Mouse (Mus musculus): ENCODE results near the gene Pdgfa. TPM values are rescaled to one million over a fixed set of nuclear protein-coding genes. Genes with fewer than 3 reads are reported as not detected.

Pdgfa gene
- polyA plus RNA-seq, 1 experiment from 2014 or later, result 69.5 TPM

DNA sequence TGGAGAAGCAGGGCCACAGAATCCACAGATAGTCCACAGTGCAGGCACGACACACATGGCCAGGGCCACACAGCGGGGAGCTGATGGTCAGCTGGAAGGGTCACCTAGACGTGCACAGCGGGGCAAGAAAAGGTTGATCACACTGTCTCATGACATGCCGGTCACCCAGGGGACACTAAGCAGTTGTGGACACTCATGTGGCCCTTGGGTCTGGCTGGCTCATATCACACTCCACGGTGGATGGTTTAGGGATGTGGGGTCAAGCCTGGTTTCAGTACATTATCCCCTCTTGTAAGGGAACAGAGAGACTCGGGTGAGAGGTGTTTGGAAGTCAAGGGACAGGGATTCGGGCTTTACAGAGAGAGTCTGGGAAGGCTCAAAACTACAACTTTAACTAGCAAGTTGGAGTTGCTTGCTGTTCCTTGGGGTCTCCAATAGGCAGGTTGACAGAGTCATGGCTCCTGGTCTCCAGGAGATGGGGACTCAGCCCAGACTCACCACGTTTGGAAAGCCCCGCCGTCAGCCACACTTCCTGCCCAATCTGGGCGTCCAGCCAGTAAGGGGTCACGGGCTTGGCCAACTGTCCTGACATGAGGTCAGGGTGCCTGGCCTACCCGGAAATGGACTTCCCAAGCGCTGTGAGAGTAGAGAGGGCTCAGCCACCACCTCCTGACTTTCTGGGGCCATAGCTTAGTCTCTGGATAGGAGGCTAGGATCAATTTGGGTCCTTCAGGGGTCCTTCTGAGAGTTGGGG is 20.4 kb upstream of the Pdgfa start:
- Histone ChIP-seq H3K4me2 (replicated peaks) (no peak overlapping the region), H3K4me3 (replicated peaks) (no peak overlapping the region), H3K9me3 (replicated peaks) (no peaks in the 10 kb centered on the region), H3K36me3 (0 out of 2 replicates have a peak, but pooled peaks cover 9% of the 10 kb centered on the region), H3K27ac (replicated peaks) (no peak overlapping the region), H3K4me1 (no peaks in the 10 kb centered on the region), H3K9ac (no peak overlapping the region), H3K27me3 (no peaks in the 10 kb centered on the region)
- 77% methylated on average over 15 of the region's 15 CpGs for WGBS
- no peak for ATAC-seq (ENCODE audit: insufficient number of reproducible peaks, low FRiP score, low TSS enrichment, low read depth)

DNA sequence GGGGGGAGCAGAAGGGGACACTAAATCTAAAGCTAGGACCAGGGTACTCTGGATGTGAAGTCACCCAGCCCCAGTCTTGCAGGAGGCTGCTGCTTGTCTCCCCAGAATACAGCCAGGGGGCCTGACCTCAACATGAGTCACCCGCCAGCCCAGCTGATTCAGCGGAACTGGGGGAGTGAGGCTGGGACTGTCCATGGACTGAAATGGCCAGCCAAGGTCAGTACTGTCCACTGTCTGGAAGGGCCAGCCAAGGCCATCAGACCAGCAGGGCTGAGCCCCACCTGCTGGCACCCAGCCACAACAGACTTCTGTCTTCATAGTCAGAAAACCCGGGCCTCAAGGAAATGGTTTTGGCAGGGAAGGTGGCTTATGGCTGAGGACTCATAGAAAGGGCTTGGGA is 17.9 kb upstream of the Pdgfa start:
- 61% methylated on average over 3 of the region's 3 CpGs for WGBS
- Histone ChIP-seq H3K27me3 (no peaks in the 10 kb centered on the region), H3K27ac (replicated peaks) (no peak overlapping the region), H3K9me3 (replicated peaks) (no peaks in the 10 kb centered on the region), H3K4me1 (no peaks in the 10 kb centered on the region), H3K9ac (no peak overlapping the region), H3K4me3 (replicated peaks) (no peak overlapping the region), H3K4me2 (replicated peaks) (no peak overlapping the region), H3K36me3 (0 out of 2 replicates have a peak, but pooled peaks cover 9% of the 10 kb centered on the region)
- ATAC-seq (ENCODE audit: insufficient number of reproducible peaks, low FRiP score, low TSS enrichment, low read depth), result no peak

DNA sequence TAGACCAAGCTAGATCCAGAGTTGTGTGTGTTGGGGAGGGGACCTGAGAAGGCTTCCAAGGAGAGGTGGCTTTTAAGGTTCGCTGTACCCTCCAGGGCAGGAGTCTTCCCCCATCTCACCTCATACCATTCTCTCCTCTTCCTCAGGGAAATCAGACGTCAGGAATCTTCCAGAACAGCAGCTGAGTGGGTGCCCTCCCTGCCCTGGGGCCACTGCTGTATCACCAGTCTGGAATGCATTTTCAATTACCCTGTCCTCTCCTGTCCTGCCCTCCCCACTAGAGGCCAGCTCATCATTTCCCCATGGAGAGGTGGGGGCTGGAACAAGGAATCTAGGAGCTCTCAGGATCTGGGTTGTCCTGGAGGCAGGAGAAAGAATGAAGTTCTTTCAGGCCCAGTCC is 13.5 kb upstream of the Pdgfa start:
- WGBS, result 38% methylated on average over 2 of the region's 2 CpGs
- no peak overlapping the region for H3K4me3 ChIP-seq (replicated peaks)
- H3K27me3 ChIP-seq, result no peaks in the 10 kb centered on the region

DNA sequence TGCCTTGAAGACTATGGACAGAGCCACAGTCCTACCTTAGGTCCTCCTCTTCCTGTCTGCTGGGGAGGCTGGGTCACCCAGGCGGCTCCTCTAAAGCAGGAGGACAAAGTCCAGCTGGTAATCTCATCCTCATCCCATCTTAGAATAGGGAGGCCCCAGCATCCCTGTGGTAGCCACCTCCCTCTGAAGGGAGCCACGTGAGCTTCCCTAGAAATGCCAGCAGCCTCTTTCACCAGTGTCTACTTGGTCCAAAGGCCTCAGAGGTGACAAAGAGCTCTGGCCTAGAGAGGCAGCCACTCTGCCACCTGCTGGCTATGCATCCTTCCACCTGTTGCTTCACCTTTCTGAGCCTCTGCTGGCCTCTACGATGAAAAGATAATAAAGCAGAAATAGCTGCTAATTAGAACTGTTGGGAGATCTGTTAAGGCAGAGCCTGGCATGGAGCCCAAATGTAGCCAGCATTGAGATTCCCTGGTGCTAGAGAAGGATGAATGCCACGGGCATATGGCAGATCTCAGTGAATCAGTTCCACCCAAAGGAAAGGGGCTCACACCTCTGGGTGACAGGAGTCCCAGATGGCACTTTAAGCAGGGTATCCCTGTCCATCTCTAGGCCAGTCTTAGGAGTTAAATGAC is 10.1 kb upstream of the Pdgfa start:
- ATAC-seq (ENCODE audit: insufficient number of reproducible peaks, low FRiP score, low TSS enrichment, low read depth), result no peak
- Histone ChIP-seq H3K4me2 (replicated peaks) (no peak overlapping the region), H3K9me3 (replicated peaks) (no peaks in the 10 kb centered on the region; the same call in 1 of the 2 replicates), H3K9ac (no peak overlapping the region), H3K36me3 (no peaks in the 10 kb centered on the region), H3K27ac (replicated peaks) (no peak overlapping the region), H3K4me3 (replicated peaks) (no peak overlapping the region), H3K27me3 (no peaks in the 10 kb centered on the region), H3K4me1 (0 out of 2 replicates have a peak, but pooled peaks cover 3% of the 10 kb centered on the region)
- WGBS, result 54% methylated on average over 4 of the region's 4 CpGs

More for the DNA sequence above, 13.5 kb upstream of the Pdgfa start:
- Histone ChIP-seq H3K27ac (replicated peaks) (no peak overlapping the region), H3K9ac (no peak overlapping the region), H3K9me3 (replicated peaks) (no peaks in the 10 kb centered on the region), H3K36me3 (no peaks in the 10 kb centered on the region), H3K4me1 (0 out of 2 replicates have a peak, but pooled peaks cover 3% of the 10 kb centered on the region), H3K4me2 (replicated peaks) (no peak overlapping the region)
- no peak for ATAC-seq (ENCODE audit: insufficient number of reproducible peaks, low FRiP score, low TSS enrichment, low read depth)

DNA sequence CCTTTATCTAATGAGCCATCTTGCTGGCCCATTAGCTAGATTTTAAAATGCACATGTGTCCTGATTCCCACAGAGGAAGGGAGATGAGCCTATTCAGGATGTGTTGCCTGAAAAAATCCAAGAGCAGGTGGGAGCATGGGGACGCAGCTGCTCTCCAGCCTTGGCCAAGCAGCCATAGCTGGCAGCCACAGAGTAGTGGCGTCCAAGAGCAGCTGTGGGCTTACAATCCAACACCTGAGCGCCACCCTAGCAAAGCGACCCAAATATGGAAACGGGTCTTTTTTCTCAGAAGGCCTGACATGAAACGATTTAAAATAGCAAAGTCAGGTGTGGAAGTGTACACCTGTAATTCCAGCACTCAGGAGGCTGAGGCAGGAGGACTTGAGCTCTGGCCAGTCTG is 7.4 kb upstream of the Pdgfa start:
- Histone ChIP-seq H3K4me2 (replicated peaks) (no peak overlapping the region), H3K36me3 (no peaks in the 10 kb centered on the region), H3K9ac (no peak overlapping the region), H3K4me1 (0 out of 2 replicates have a peak, but pooled peaks cover 3% of the 10 kb centered on the region), H3K27me3 (peaks cover 7% of the 10 kb centered on the region), H3K4me3 (replicated peaks) (no peak overlapping the region), H3K9me3 (replicated peaks) (no peaks in the 10 kb centered on the region; the same call in 1 of the 2 replicates), H3K27ac (replicated peaks) (no peak overlapping the region)
- WGBS, result 70% methylated on average over 6 of the region's 6 CpGs
- ATAC-seq (ENCODE audit: insufficient number of reproducible peaks, low FRiP score, low TSS enrichment, low read depth), result no peak

DNA sequence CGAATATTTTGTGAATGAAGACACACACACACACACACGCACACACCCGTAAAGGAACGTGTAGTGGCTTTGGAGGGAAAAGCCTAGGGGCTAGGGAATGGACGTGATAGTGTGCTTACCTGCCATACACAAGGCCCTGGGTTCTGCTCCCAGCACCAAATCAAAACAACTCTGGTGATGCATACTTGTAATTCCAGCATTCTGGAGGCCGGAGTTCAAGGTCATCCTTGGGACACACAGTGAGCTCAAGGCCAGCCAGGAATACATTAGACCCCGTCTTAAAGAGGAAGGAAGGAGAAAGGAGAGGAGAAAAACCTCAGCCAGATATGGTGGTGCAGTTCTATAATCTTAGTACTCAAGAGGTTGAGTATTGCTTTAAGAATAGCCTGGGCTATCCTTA is 2.5 kb upstream of the Pdgfa start:
- Histone ChIP-seq H3K4me2 (replicated peaks) (no peak overlapping the region), H3K36me3 (no peaks in the 10 kb centered on the region), H3K9ac (no peak overlapping the region), H3K27me3 (peaks cover 44% of the 10 kb centered on the region), H3K9me3 (replicated peaks) (no peaks in the 10 kb centered on the region; the same call in 1 of the 2 replicates), H3K4me3 (replicated peaks) (no peak overlapping the region), H3K4me1 (peaks cover 35% of the 10 kb centered on the region), H3K27ac (replicated peaks) (no peak overlapping the region)
- ATAC-seq (ENCODE audit: insufficient number of reproducible peaks, low FRiP score, low TSS enrichment, low read depth), result no peak
- WGBS, result 50% methylated on average over 7 of the region's 7 CpGs

DNA sequence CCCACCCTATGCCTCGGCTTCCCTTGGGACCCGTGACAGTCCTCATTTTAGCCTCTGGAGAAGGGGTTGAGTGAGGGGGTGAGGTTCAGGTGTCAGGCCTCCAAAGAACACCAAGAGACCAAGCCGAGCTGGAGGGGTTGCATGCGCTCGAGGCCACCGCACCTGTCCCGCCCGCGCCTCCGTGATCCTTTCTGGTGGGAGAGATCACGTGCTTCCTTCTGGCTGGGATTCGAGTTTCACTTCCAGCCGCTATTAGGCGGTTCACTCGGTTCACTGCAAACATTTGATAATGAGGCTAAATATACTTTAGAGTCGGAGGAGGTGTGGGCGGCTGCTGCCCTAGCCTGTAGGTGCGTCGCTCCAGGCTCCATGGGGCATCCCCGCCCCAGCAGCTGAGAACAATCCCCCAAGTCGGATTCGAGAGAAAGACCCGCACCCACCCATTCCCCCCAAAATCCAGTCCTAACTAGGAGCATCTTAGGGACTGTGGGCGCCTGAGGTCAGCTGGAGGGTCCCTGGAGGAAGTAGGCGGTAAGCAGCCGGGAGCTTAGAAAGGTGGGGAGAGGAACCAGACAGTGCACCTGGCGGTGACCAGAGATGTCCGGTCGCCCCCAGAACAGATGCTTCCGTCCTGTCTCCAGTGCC is 888 bp upstream of the Pdgfa start:
- ATAC-seq (ENCODE audit: insufficient number of reproducible peaks, low FRiP score, low TSS enrichment, low read depth), result no peak
- Histone ChIP-seq H3K4me2 (replicated peaks) (peak overlapping the region; percentile 93), H3K4me3 (replicated peaks) (peak overlapping the region; percentile 85), H3K27me3 (peaks cover 50% of the 10 kb centered on the region), H3K27ac (replicated peaks) (no peak overlapping the region), H3K9ac (no peak overlapping the region), H3K4me1 (peaks cover 52% of the 10 kb centered on the region), H3K9me3 (replicated peaks) (no peaks in the 10 kb centered on the region; the same call in 1 of the 2 replicates), H3K36me3 (no peaks in the 10 kb centered on the region)
- WGBS, result 3% methylated on average over 30 of the region's 30 CpGs

DNA sequence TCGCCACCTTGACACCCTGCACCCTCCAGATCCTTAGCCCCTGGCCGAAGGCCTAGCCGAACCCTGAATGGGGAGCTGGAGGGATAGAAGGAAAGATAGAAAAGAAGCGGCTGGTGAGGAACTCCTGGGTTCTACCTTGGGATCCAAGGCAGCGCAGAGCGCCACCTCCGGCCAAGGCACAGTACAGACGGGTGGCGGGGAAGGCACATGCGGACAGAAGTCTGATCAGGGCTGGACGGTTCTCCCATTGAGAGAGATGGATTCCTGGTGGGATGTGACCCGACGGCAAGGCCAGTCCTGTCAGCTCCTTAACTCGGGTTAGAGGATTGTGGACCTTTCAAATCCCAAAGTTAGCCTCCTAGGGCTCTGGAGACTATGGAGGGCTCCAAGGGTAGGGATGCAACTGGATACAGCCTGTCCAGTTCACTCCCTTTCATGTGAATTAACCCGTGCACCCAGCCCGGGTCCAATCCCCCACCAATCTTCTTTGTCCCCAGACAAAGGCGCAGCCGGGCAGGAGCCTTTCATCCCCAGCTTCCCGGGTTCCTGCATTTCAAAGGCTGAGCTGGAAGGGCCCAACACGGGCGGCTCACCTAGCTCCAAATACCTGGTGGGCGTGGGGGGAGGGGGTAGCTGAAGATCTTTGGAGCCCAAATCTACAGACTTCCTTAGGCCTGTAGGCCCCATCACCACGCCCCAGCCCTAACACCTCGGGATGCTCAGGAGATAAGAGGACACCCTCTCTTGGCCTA is 672 bp downstream of the Pdgfa start:
- H3K9ac ChIP-seq, result peak overlapping the region; percentile 72
- H3K36me3 ChIP-seq, result no peaks in the 10 kb centered on the region
- peaks cover 65% of the 10 kb centered on the region for H3K27me3 ChIP-seq
- H3K4me3 ChIP-seq (replicated peaks), result peak overlapping the region; percentile 85
- 11% methylated on average over 24 of the region's 24 CpGs for WGBS
- peaks cover 68% of the 10 kb centered on the region for H3K4me1 ChIP-seq
- H3K4me2 ChIP-seq (replicated peaks), result peak overlapping the region; percentile 93
- no peaks in the 10 kb centered on the region for H3K9me3 ChIP-seq (replicated peaks)
- no peak for ATAC-seq (ENCODE audit: insufficient number of reproducible peaks, low FRiP score, low TSS enrichment, low read depth)
- peak overlapping the region; percentile 94 for H3K27ac ChIP-seq (replicated peaks)

DNA sequence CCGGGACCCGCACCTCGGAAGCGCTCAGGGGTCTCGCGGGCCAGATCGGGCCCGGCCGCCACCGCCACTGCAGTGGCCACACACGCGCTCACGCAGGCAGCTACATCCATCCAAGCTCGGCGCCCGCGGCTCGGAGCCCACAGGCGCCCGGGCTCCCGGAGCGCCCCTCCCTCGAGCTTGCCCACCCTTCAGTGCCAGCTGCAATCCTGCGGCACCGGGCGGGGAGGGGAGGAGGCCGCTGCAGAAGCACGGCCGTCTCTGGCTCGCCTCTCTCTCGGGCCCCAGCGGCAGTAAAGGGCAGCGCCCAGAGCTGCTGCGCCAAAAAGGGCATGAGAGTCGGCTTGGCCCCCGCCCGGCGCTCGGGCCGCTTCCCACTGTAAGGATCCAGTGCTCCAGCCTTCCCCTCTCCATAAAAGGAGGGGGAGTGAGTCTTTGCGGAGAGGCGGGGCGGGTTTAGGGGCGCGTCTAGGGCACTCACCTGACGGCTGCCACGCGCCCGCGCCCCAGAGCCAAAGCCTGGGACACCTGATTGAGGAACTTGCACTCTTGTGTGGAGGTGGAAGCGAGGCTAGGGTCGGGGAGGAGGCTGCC is 1.4 kb downstream of the Pdgfa start:
- Histone ChIP-seq H3K27ac (replicated peaks) (peak overlapping the region; percentile 94), H3K4me3 (replicated peaks) (peak overlapping the region; percentile 85), H3K4me2 (replicated peaks) (peak overlapping the region; percentile 93), H3K27me3 (peaks cover 69% of the 10 kb centered on the region), H3K36me3 (no peaks in the 10 kb centered on the region), H3K9me3 (replicated peaks) (no peaks in the 10 kb centered on the region), H3K4me1 (peaks cover 73% of the 10 kb centered on the region), H3K9ac (peak overlapping the region; percentile 72)
- peak; percentile 55 for ATAC-seq (ENCODE audit: insufficient number of reproducible peaks, low FRiP score, low TSS enrichment, low read depth)
- WGBS, result under 1% methylated on average over 44 of the region's 52 CpGs

DNA sequence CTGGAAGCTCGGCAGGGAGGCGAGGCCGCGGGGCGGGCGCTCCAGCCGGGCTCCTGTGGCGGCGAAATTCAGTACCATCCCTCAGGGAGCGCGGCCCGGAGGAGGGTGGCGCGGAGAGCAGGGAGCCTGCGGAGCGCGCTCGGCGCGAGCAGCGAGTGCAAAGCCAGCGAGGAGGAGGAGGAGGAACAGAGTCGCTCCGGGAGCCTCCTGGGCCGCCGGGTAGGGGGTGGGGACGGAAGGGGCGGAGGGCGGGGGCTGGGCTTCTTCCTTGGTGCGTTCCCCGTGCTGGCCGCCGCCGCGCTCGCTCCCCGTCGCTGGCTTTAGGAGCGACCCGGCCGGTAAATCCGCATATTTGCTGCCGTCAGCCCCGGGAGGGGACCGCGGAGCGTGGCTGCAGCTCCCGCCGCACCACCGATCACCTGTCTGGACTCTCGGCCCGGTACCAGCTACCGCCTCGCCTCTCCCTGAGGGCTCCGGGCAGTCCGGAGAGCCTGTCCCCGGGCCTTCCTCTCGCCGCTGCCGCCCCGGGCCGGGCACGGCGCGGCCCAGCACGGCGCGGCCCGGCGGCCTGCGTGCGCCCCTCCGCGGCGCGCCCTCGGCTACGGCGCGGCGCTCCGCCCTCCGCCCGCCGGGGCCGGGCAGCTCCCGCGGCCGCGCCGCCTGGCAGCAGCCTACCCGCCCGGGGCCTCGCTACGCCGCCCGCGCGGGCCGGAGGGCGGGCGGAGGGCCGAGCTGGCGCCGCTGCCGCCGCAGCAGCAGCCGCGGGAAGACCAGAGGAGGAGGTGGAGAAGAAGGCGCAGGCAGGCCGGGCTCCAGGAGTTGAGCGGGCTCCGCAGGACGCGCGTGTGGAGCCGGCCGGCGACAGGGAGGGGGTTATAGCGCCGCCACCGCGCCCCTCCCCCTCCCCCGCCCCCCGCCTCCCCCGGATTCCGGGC is 2.1 kb downstream of the Pdgfa start:
- WGBS, result under 1% methylated on average over 103 of the region's 127 CpGs
- peak overlapping the region; percentile 93 for H3K4me2 ChIP-seq (replicated peaks)

More for the DNA sequence above, 2.1 kb downstream of the Pdgfa start:
- peak; percentile 66 for ATAC-seq (ENCODE audit: insufficient number of reproducible peaks, low FRiP score, low TSS enrichment, low read depth)
- peak overlapping the region; percentile 85 for H3K4me3 ChIP-seq (replicated peaks)
- peaks cover 67% of the 10 kb centered on the region for H3K27me3 ChIP-seq
- H3K9ac ChIP-seq, result peak overlapping the region; percentile 72
- peak overlapping the region; percentile 94 for H3K27ac ChIP-seq (replicated peaks)
- no peaks in the 10 kb centered on the region for H3K9me3 ChIP-seq (replicated peaks)
- no peaks in the 10 kb centered on the region for H3K36me3 ChIP-seq
- peaks cover 74% of the 10 kb centered on the region for H3K4me1 ChIP-seq
